Mouse (Mus musculus) stomach, postnatal 0 days (tissue): ENCODE measurements at regions not wholly inside any gene's neighbourhood (a gene's known extent, or its start where the extent isn't known, plus 50 kb on each side); places are given as distances from the start of the nearest gene placed in this dataset.

Experiments used
- CTCF ChIP-seq: IDR thresholded peaks from 2 replicates; pipeline ENCODE4 v1.5.1; 2016; ENCODE audit warnings: antibody characterized with exemption, low read depth, mild to moderate bottlenecking, moderate library complexity
- EP300 ChIP-seq: optimal IDR thresholded peaks from 2 replicates; pipeline ENCODE3; 2016; ENCODE audit warnings: antibody characterized with exemption

GRCm38 (mm10) chr10:66565374-66565773 lies 530.6 kb upstream of the Jmjd1c start:
- no peak for TF ChIP-seq CTCF
- TF ChIP-seq EP300 = no peak
